Mouse (Mus musculus): Measurements from ENCODE around the gene Ankrd44. TPM values are rescaled to one million over a fixed set of nuclear protein-coding genes. Genes with fewer than 3 reads are reported as not detected.

Gene Ankrd44
- total RNA-seq, 2 experiments from 2014 or later: 14.6 to 21.7 TPM

DNA sequence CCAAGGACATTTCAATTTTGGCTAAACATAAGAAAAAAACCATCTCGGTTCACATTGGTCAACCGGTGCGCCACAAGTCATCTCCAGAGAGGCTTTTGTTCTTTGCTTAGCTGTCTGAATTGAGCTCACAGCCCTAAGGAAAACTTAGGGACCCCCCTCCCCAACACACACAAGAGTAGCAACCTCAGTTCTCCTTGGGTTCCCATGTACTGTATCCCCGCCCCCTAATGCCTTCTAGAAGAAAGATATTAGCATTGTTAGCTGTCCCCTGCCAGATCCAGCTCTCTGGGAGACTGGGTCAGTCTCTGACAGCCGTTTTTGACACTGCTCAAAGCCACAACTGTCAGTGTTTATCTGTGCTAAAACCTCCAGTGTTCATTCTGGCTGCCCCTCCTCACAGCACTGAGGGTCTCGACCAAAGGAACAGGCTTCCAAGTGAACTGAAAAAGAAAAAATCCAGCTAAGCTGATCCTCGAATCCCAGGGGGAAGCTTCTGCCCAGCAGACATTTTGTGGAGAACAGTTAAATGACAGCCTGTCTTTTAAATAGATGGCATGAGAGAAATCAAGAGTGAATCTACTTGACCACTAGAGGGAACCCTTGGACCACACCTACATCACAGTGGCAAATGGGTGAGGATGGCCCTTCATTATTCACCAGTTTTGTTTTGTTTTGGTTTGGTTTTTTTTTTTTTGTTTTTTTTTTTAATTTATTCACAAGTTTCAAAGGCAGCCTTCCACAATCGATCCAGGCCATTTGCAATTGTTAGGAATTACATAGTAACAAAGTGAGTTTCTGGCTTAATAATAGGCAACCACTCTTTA is 260.4 kb downstream of the Ankrd44 start:
- DNase-seq: peak; percentile 62 to 77
- intact Hi-C loops (cut with DNase I): loop anchor here (2.0 to 5.0 kb wide), 4 partner anchors 37 to 313 kb away; partner anchors contain the start of gene Ankrd44

DNA sequence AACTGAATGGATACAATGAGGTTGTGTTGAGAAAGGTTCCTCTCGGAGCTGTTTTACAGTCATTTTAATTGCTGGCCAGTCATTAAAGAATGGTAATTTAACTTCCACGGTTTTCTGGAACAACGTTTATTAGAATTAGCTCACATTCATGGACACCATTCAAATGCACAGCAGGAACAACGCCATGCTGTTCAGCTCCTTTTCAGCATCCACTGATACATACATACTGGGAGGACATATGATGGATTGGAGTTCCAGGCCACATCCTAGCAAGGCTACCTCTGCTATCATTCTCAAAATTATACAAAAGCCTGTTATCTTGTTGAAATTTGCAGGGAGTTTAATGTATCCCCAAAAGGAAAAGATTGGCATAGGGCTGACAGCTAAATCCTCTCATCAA is 261.1 kb downstream of the Ankrd44 start:
- intact Hi-C loops (cut with DNase I): loop anchor here (5.0 kb wide), 2 partner anchors 37 to 82 kb away; no protein-coding TSS in a partner anchor

DNA sequence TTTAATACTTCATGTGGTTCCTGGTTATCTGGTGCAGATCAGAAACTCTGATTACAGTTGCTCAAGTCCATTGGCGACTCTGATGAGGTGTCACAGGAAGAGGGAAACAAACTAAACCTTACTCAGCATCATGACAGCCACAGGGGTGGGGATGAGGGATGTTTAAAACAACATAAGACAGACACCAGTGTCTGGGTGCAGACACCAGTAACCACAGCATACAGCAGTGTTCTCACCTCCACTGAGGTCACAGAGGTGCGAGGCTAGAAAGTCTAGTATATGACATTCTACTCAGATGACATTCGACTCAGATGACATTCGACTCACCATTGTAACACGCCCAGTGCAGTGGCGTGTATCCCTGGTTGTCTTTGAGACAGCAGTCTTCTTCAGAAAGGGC is 265.5 kb downstream of the Ankrd44 start:
- DNase-seq: no peak
- intact Hi-C loops (cut with DNase I): no loop called here

More for the DNA sequence above, 261.1 kb downstream of the Ankrd44 start:
- no peak for DNase-seq

DNA sequence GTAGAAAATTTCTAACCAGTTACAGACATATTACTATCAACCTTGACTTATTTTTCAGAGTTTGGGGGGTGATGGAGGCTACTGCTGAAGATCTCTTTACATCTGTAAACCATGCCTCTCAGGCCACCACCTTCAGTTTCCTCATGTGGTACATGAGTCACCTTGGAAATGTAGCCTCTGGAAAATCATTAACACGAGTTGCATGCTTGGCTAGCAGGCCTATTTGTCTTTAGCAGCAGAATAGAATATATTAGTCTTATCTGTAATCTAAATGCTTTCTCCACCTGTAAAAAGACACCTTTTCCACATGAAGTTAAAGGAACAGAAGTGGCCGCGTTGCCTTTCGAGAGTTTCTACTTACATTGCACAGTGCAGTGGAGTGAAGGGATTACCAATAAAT is 267.6 kb downstream of the Ankrd44 start:
- DNase-seq: no peak
- intact Hi-C loops (cut with DNase I): no loop called here

GRCm38 (mm10) chr1:54648237-54648636 is 277.9 kb downstream of the Ankrd44 start:
- intact Hi-C loops (cut with DNase I): no loop called here

GRCm38 (mm10) chr1:54647335-54647745 is 278.8 kb downstream of the Ankrd44 start:
- intact Hi-C loops (cut with DNase I): no loop called here
- peak in 1 of 2 experiments; percentile 27 for DNase-seq

More at GRCm38 (mm10) chr1:54648237-54648636, 277.9 kb downstream of the Ankrd44 start:
- DNase-seq: peak; percentile 35 to 43

- DNase-seq: no peak
- intact Hi-C loops (cut with DNase I): no loop called here
These were observed 285.9 kb downstream of the Ankrd44 start for GRCm38 (mm10) chr1:54640184-54640795.

- DNase-seq: no peak
- intact Hi-C loops (cut with DNase I): no loop called here
These were observed 286.6 kb downstream of the Ankrd44 start for GRCm38 (mm10) chr1:54639506-54640078.

GRCm38 (mm10) chr1:54639076-54639475 is 287.1 kb downstream of the Ankrd44 start:
- intact Hi-C loops (cut with DNase I): no loop called here
- DNase-seq: no peak

DNA sequence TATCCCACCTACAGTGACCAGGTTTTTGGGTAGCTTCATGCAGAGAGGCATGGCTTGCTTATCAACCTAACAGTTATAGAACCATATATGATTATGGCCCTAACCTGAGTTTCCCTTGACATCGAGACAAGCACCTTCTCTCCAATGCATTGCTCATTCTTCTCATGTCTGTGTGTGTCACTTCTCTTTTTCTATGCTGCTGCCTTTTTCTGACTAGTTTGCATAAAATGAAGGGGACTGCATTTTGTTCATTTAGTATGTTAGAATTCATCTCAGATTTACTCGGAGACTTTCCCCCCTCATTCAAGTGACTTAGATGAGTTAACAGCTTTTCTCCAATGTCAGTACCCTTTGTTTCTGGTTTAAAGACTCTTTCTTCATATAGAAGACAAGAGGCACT is 288.8 kb downstream of the Ankrd44 start:
- intact Hi-C loops (cut with DNase I): no loop called here
- DNase-seq: no peak

DNA sequence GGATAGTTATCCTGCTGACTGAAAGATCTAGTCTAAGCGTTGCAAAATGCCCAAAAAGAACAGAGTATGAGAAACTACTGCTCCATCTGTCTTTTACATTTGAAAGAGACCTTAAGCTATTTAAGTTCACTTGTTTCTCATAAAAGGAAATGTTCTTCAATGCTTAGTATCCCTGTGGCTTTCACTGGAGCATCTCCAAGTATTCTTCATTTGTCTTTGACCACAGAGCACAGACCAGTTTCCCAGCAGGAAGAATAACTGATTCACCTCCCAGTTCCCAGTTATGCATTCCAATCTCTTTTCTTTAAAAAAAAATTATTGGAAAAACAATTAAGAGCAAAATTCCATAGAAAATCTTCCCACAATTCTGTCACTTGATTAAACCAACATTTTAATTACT is 297.1 kb downstream of the Ankrd44 start:
- DNase-seq: no peak
- intact Hi-C loops (cut with DNase I): no loop called here

- peak; percentile 10 to 18 for DNase-seq
- intact Hi-C loops (cut with DNase I): no loop called here
These were observed 311.2 kb downstream of the Ankrd44 start for GRCm38 (mm10) chr1:54614963-54615362.

DNA sequence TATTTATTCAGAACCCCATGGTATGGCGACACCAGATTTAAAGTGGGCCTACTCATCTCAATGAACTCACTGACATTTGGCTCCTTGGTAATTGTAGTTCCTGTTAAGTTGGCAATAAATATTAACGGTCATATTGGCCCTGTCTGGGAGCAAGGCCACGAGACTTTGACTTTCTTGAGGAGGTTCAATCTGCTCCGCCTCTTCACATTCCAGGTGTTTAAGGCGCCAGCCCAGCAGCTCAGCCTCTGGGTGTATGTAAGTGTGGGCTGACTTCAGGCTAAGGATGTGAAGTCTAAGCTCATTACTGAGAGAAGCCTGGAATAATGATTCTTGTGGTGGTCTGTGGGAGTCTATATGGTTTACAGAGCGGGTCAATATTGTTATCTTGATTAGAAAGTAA is 313.8 kb downstream of the Ankrd44 start:
- no peak for DNase-seq
- intact Hi-C loops (cut with DNase I): no loop called here

DNA sequence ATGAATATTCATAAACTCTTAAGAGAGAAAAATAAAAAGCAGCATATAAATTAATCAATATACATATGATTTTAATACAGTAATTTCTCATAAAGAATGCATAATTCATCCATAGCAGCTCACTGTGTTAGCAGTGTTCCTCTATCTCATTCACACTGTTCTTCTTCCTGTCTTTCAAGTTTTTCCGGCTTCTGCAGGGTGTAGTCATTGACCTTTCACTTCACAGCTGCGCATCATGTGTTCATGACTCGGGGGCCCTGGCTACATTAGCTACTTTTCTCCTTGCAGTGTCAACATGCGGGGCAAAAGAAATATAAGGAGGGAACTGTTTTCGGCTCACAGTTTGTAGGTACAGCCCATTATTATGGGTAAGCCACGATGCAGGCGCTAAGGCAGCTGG is 314.3 kb downstream of the Ankrd44 start:
- DNase-seq: no peak
- intact Hi-C loops (cut with DNase I): no loop called here

- no peak for DNase-seq
- intact Hi-C loops (cut with DNase I): no loop called here
These were observed 319.3 kb downstream of the Ankrd44 start for GRCm38 (mm10) chr1:54606936-54607335.

GRCm38 (mm10) chr1:54601692-54602091 is 324.5 kb downstream of the Ankrd44 start:
- intact Hi-C loops (cut with DNase I): no loop called here
- DNase-seq: no peak

DNA sequence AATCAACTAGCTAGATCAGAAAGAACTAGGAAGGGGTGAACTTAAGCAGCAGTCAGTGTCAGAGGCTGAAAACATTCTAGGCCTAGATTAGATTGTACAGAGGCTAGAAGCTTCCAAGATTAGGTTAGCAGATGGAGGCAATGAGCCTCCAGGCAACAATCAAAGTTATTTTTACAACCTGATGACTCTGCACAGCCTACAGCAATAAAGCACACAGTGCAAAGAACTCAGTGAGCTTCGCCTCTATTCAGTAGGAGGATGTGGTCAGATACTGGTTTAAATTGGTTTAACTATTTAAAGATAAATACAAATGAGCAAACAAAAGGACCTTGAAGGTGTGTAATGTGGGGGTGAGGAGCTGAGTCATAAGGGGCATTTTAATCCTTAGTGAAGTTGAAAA is 325.9 kb downstream of the Ankrd44 start:
- no peak for DNase-seq
- intact Hi-C loops (cut with DNase I): no loop called here

- no peak for DNase-seq
- intact Hi-C loops (cut with DNase I): no loop called here
These were observed 328.5 kb downstream of the Ankrd44 start for GRCm38 (mm10) chr1:54597594-54598217.

DNA sequence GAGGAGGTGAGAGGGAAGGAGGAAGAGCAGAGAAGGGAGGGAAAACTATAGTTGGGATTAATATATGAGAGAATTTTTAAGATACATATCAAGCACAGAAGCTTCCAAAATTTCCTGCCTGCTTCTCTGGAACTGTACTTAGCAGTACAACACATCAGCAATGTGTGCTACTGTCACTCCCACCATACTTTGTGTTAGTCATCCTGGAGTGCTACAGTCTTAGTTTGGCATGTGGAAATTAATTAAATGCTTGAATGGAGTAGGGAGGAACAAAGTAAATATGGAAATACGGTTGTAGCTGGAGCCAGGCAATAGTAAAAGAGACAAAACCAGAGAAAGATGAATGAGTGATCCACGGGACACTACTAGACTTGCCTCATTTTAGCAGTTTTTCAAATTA is 330.0 kb downstream of the Ankrd44 start:
- DNase-seq: no peak
- intact Hi-C loops (cut with DNase I): no loop called here

All from heart, postnatal 10 days (tissue).